Comparison of ENCODE assay signal across 15 mouse cellular contexts in the genomic region with DNA sequence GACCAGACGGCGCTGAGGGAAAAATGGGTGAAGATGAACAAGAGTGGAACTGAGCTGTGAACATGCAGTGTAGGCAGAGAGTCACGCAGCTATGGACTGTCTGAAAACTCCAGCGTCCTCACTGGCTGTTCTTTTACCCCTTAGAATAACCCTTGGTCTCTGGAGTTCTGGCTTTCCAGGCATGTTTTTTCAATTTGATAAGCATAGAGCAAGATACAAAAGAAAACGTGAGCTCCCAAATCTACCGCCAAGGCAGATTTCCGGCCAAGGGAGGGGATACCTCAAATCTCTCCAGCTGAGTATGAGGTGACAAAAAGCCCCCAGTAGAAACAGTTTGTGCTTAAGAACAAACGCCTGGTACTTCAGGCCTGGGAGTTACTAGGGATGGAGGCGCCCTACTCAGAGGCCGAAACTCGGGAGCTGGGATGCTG. TPM values are rescaled to one million over a fixed set of nuclear protein-coding genes. Genes with fewer than 3 reads are reported as not detected.
DNase-seq lines count a peak whose midpoint lies in the region; ATAC-seq lines count a peak whose summit lies in the region.
"Had no signal": no experiment of that assay in that cellular context is flagged by ENCODE, and none has a peak within 500 bp of the region (broad histone marks: within the 10 kb centered on the region; RNA-seq: fewer than 3 reads in every experiment).

No protein-coding gene starts in this region.

- peaks cover 71% of the 10 kb centered on the region for H3K27me3 ChIP-seq in limb, embryonic 11.5 days (ENCODE audit: control insufficient read depth, insufficient read depth, low read length)

- no peak for ATAC-seq in limb, embryonic 11.5 days (ENCODE audit: insufficient number of reproducible peaks, low FRiP score, low TSS enrichment, low read depth)

- peak; percentile 27 for DNase-seq in cerebellum, adult 8-10 months
- no peak for DNase-seq in cerebellum, adult 11-12 months
- peak; percentile 45 for DNase-seq in retina, embryonic 14.5 days (ENCODE audit: low spot score)
- DNase-seq in retina, postnatal 1 day, result no peak
- peak; percentile 58 for DNase-seq in limb, embryonic 11.5 days (ENCODE audit: low spot score)
- DNase-seq in frontal cortex, postnatal 10 days (ENCODE audit: low spot score in 2 of 2), result no peak
- DNase-seq in left cerebral cortex, postnatal 14 days (ENCODE audit: low spot score in 2 of 2), result no peak
- no peak for DNase-seq in thymus, postnatal 10 days (ENCODE audit: low spot score in 2 of 2)
- DNase-seq: adrenal gland, postnatal 25 days; kidney, adult 2 months had no signal

- under 1% methylated on average over 11 of the region's 11 CpGs for WGBS in limb, embryonic 11.5 days

- H3K4me2 ChIP-seq in limb, embryonic 11.5 days (ENCODE audit: low read depth, severe bottlenecking), result no peak overlapping the region

- H3K4me1 ChIP-seq in limb, embryonic 11.5 days (ENCODE audit: control insufficient read depth, insufficient read depth, low read length), result no peaks in the 10 kb centered on the region

- H3K36me3 ChIP-seq in limb, embryonic 11.5 days (ENCODE audit: control insufficient read depth, insufficient read depth, low read length), result no peaks in the 10 kb centered on the region

- H3K9me3 ChIP-seq in limb, embryonic 11.5 days (ENCODE audit: control insufficient read depth, low read length), result no peaks in the 10 kb centered on the region

- intact Hi-C loops in left cerebral cortex, postnatal 14 days (cut with DNase I), result loop anchor here (5.0 to 10.0 kb wide), 3 partner anchors 69 to 317 kb away; no protein-coding TSS in a partner anchor

- H3K4me3 ChIP-seq in limb, embryonic 11.5 days (ENCODE audit: low read depth, low read length), result no peak overlapping the region

- no peak overlapping the region for H3K9ac ChIP-seq in limb, embryonic 11.5 days (ENCODE audit: low read length)

- H3K27ac ChIP-seq in limb, embryonic 11.5 days (replicated peaks; ENCODE audit: low read depth, low read length), result no peak overlapping the region

RNA-seq across cellular contexts. Expression of a gene that starts 5.6 kb away (rescaled TPM):
- not detected in 2 replicates for polyA plus RNA-seq in limb, embryonic 11.5 days (2014; fragmentation: Nextera tagmentation; extraction: Ambion mirVana)
- total RNA-seq in left cerebral cortex, postnatal 14 days (2021), result 1 to 10 TPM; 1.1 to 1.5 TPM
- total RNA-seq: adrenal gland, postnatal 25 days; gastrocnemius, adult 8-10 months; heart, postnatal 25 days had no signal
- polyA plus RNA-seq: kidney, adult 2 months; liver, embryonic 16.5 days; spleen, adult 2 months; testis, adult 2 months had no signal

Comparison
In these comparisons a context has a peak if more than half of its experiments do, and no peak if none do; other contexts are left out.
1. DNase-seq: peak in cerebellum, adult 8-10 months (single experiment), retina, embryonic 14.5 days (single experiment) and limb, embryonic 11.5 days (single experiment); none in cerebellum, adult 11-12 months (single experiment), retina, postnatal 1 day (single experiment), frontal cortex, postnatal 10 days (0 of 2), left cerebral cortex, postnatal 14 days (0 of 2) and thymus, postnatal 10 days (0 of 2).